8 mouse cellular contexts compared by ENCODE assay signal in genomic region chr8:126975706-126976105, GRCm38 (mm10). TPM values are rescaled to one million over a fixed set of nuclear protein-coding genes. Genes with fewer than 3 reads are reported as not detected.
DNase-seq lines count a peak whose midpoint lies in the region; ATAC-seq and TF ChIP-seq lines count a peak whose summit lies in the region.

No protein-coding gene starts in this region.

- peak; percentile 78 for TF ChIP-seq CTCF in hindbrain, postnatal 0 days (IDR thresholded peaks at IDR 0.05; ENCODE audit: low read depth)

- no peaks in the 10 kb centered on the region for H3K9me3 ChIP-seq in hindbrain, postnatal 0 days (ENCODE audit: low read length)
- no peaks in the 10 kb centered on the region for H3K9me3 ChIP-seq in hindbrain, embryonic 10.5 days
- H3K9me3 ChIP-seq in ES-E14 (ENCODE audit: control insufficient read depth, insufficient read depth, low read depth, low read length), result no peaks in the 10 kb centered on the region

- 0 out of 2 replicates have a peak, but pooled peaks cover 3% of the 10 kb centered on the region for H3K4me1 ChIP-seq in hindbrain, postnatal 0 days (ENCODE audit: insufficient read depth, low read length)
- peaks cover 9% of the 10 kb centered on the region; the same call in 1 of the 2 replicates for H3K4me1 ChIP-seq in hindbrain, embryonic 10.5 days (replicated peaks)
- peaks cover 1 to 13% of the 10 kb centered on the region in 2 experiments; a peak in 2 of 4 replicates for H3K4me1 ChIP-seq in ES-E14 (ENCODE audit: control insufficient read depth in 2 of 2, insufficient read depth in 2 of 2, low read length in 2 of 2, poor library complexity in 1 of 2)

- H3K27me3 ChIP-seq in hindbrain, postnatal 0 days (ENCODE audit: insufficient read depth, low read length), result no peaks in the 10 kb centered on the region
- H3K27me3 ChIP-seq in hindbrain, embryonic 10.5 days (ENCODE audit: insufficient read depth, poor library complexity, severe bottlenecking), result peaks cover 34% of the 10 kb centered on the region

- H3K27ac ChIP-seq in hindbrain, postnatal 0 days, result no peak overlapping the region
- no peak overlapping the region for H3K27ac ChIP-seq in hindbrain, embryonic 10.5 days
- H3K27ac ChIP-seq in ES-E14 (ENCODE audit: insufficient read depth, low read depth, low read length, poor library complexity, severe bottlenecking), result no peak overlapping the region

- H3K9ac ChIP-seq in hindbrain, postnatal 0 days (replicated peaks; ENCODE audit: low read length), result no peak overlapping the region
- no peak overlapping the region for H3K9ac ChIP-seq in ES-E14 (ENCODE audit: insufficient read depth, low read depth, low read length, poor library complexity, severe bottlenecking)

- no peak for ATAC-seq in hindbrain, postnatal 0 days

- 4% methylated on average over 1 of the region's 1 CpGs for WGBS in hindbrain, postnatal 0 days
- WGBS in hindbrain, embryonic 10.5 days, result 28% methylated on average over 1 of the region's 1 CpGs

- in situ Hi-C loops in ES-E14 (cut with MboI; ENCODE audit: low sequenced_read_pairs in 2 of 2, unreplicated experiment in 2 of 2), result no loop called here

- no peak overlapping the region for H3K4me2 ChIP-seq in hindbrain, postnatal 0 days (ENCODE audit: low read depth, low read length)

- H3K4me3 ChIP-seq in hindbrain, postnatal 0 days (ENCODE audit: low read length), result no peak overlapping the region
- H3K4me3 ChIP-seq in hindbrain, embryonic 10.5 days, result no peak overlapping the region
- no peak overlapping the region for H3K4me3 ChIP-seq in ES-E14 (ENCODE audit: insufficient read depth in 1 of 2, low read depth in 1 of 2, low read length in 2 of 2, poor library complexity in 1 of 2, severe bottlenecking in 1 of 2)

- no peaks in the 10 kb centered on the region for H3K36me3 ChIP-seq in hindbrain, postnatal 0 days (ENCODE audit: insufficient read depth, low read length)
- no peaks in the 10 kb centered on the region for H3K36me3 ChIP-seq in hindbrain, embryonic 10.5 days
- no peaks in the 10 kb centered on the region for H3K36me3 ChIP-seq in ES-E14 (ENCODE audit: control insufficient read depth, insufficient read depth, low read length, poor library complexity, severe bottlenecking)

- DNase-seq in hindbrain, postnatal 0 days (ENCODE audit: low spot score), result peak; percentile 86
- no peak for DNase-seq in hindbrain, embryonic 10.5 days (ENCODE audit: low spot score)
- DNase-seq in A20 (ENCODE audit: low read depth, low spot score), result peak; percentile 54
- no peak for DNase-seq in ES-E14 (ENCODE audit: low read depth, low spot score)
- DNase-seq in forelimb bud, embryonic 11.5 days (ENCODE audit: low read depth, low spot score), result peak; percentile 67
- DNase-seq in spleen, postnatal 10 days (ENCODE audit: low spot score in 2 of 2), result no peak
- no peak for DNase-seq in left cerebral cortex, adult 8-10 months (ENCODE audit: low spot score in 2 of 2)
- DNase-seq in kidney, postnatal 25 days, result no peak

TF ChIP-seq in ES-E14, 5 proteins besides CTCF, POLR2A, EP300 and RAD21:
- TF ChIP-seq ZC3H11A (IDR thresholded peaks at IDR 0.05; ENCODE audit: borderline replicate concordance, low read depth, low read length) (peak; percentile 59; the same call in 1 of the 2 replicates), HCFC1 (IDR thresholded peaks at IDR 0.05; ENCODE audit: borderline replicate concordance, insufficient read depth, low read length) (no peak)
TF ChIP-seq in ES-E14: peak in this region for 1.

RNA-seq across cellular contexts. Expression of gene Rbm34, which starts 4.8 kb away (rescaled TPM):
- 9.8 and 10.4 TPM in 2 replicates for total RNA-seq in hindbrain, postnatal 0 days (2014; rRNA removed)
- 28.3 and 29.0 TPM in 2 replicates for polyA plus RNA-seq in hindbrain, postnatal 0 days (2015; fragmentation: Nextera tagmentation; extraction: Ambion mirVana)
- 22.2 and 22.6 TPM in 2 replicates for polyA plus RNA-seq in hindbrain, embryonic 10.5 days (2016; fragmentation: Nextera tagmentation; extraction: Ambion mirVana)
- total RNA-seq in ES-E14 (2012; rRNA removed), result 22.4 and 32.5 TPM in 2 replicates
- 10 to 100 TPM; 13.2 to 16.4 (median 15.4) TPM for total RNA-seq in left cerebral cortex, adult 8-10 months (2022)

RNA-seq across cellular contexts. Expression of gene Tomm20, which starts 30.1 kb away (rescaled TPM):
- 125 and 141 TPM in 2 replicates for total RNA-seq in hindbrain, postnatal 0 days (2014; rRNA removed)
- polyA plus RNA-seq in hindbrain, postnatal 0 days (2015; fragmentation: Nextera tagmentation; extraction: Ambion mirVana), result 224 and 232 TPM in 2 replicates
- 250 and 288 TPM in 2 replicates for polyA plus RNA-seq in hindbrain, embryonic 10.5 days (2016; fragmentation: Nextera tagmentation; extraction: Ambion mirVana)
- total RNA-seq in ES-E14 (2012; rRNA removed), result 815 and 854 TPM in 2 replicates
- total RNA-seq in left cerebral cortex, adult 8-10 months (2022), result 100 to 1,000 TPM; 212 to 221 (median 217) TPM

Comparison
In these comparisons a context has a peak if more than half of its experiments do, and no peak if none do; other contexts are left out.
1. DNase-seq: peak in hindbrain, postnatal 0 days (single experiment), A20 (single experiment) and forelimb bud, embryonic 11.5 days (single experiment); none in hindbrain, embryonic 10.5 days (single experiment), ES-E14 (single experiment), spleen, postnatal 10 days (0 of 2), left cerebral cortex, adult 8-10 months (0 of 2) and kidney, postnatal 25 days (0 of 2).